Mouse (Mus musculus) brain, embryonic 14.5 days (tissue): ENCODE data around the gene Negr1. TPM values are rescaled to one million over a fixed set of nuclear protein-coding genes. Genes with fewer than 3 reads are reported as not detected.

Experiments
- DNase-seq: peaks from one replicate; pipeline ENCODE4 v3.0.0-alpha.2; 2011; ENCODE audit warnings: low read depth
- CTCF ChIP-seq: fragments of 200-500 bp; IDR thresholded peaks from 2 replicates; pipeline ENCODE4 v1.5.1; 2012; ENCODE audit warnings: inconsistent platforms, mild to moderate bottlenecking, moderate library complexity, borderline replicate concordance; ENCODE audit not compliant: insufficient read depth, insufficient read length; ENCODE audit errors: extremely low read depth
- POLR2A ChIP-seq: fragments of 200-500 bp; IDR thresholded peaks from 2 replicates; pipeline ENCODE4 v1.6.1; 2012; ENCODE audit warnings: mild to moderate bottlenecking, inconsistent platforms, borderline replicate concordance; ENCODE audit not compliant: poor library complexity, insufficient read depth, insufficient read length, severe bottlenecking; ENCODE audit errors: extremely low read depth
- polyA plus RNA-seq: library from polyadenylated mRNA; depleted of rRNA; stranded (reverse); fragments of >200 nt; gene quantifications from 2 replicates; pipeline ENCODE4 v1.2.3, GENCODE M21; 2012

The Negr1 gene
- polyA plus RNA-seq, 1 experiment = 61.0 TPM

DNA sequence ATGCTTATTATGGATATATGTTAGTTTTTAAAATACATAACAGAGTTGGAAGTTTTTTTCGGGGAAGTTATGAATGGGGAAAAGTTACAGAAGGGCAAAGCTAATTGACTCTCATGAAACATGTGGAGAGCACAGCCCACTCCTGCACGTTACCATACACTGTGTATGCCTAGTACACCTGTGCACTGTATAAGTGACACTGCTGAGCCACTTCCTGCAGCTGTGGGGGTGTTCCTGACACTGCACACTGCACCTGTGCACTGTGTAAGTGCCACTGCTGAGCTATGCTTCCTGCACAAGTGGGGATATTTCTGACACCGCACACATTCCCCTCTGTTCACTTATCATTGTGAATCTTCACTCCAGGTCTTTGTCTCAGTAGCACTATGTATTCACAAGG, 261.4 kb downstream of the Negr1 start:
- TF ChIP-seq CTCF = no peak
- TF ChIP-seq POLR2A = no peak
- no peak for DNase-seq

DNA sequence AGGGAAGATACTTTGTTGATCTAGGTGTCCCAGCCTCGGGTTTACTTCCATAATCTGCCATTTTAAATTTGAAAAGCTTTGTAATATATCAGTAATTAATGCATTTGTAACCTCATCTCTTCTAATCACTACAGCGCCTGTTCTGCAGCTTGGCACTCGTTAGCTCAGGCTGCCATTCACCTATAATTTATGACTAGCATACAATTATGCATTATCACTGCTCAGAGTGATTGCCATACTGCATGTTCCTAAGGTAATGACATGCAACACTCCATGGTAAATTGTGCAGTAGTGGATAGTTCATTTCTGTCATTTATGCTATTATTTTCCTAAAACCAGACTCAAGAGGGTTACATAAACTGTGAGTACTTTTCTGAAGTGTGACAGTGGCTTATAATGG, 272.3 kb downstream of the Negr1 start:
- no peak for TF ChIP-seq CTCF
- no peak for TF ChIP-seq POLR2A
- peak; percentile 60 for DNase-seq

DNA sequence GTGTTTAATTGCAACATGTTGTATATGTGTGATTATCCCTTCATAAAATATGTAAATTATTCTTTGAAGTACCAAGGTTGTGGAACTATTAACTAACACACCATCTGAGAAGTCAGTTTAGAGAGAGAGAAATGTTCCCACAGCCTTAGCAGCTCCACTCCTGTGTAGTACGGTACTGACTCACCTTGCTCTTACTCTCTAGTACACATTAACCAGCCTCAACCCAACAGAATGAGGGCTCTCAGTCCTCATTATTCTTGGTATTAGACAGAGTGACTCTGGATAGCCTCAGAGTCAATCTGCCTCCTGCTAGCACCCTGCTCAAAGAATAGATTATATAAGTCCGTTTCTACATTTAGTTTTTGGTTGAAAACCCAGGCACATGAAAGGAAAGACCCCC, 277.0 kb downstream of the Negr1 start:
- TF ChIP-seq CTCF (no peak), POLR2A (no peak)
- no peak for DNase-seq

DNA sequence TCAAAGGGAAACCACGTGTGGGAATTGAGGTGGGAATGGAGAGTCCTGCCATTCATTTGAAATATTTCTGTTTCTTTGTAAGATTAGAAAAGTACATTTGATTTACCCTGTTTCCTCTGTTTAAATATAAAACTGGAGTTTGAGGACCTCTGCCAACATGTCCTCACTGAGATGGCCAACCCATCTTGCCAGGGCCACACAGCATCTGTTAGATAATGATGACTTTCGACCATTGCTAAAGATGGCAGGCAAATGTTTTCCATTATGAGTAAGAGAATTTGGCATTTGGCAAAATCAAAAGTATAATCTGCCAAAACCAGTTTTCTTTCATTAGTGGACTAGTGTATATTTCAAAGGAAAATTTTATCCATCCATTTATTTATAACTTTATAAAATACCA, 286.8 kb downstream of the Negr1 start:
- no peak for DNase-seq
- TF ChIP-seq POLR2A (no peak), CTCF (no peak)

DNA sequence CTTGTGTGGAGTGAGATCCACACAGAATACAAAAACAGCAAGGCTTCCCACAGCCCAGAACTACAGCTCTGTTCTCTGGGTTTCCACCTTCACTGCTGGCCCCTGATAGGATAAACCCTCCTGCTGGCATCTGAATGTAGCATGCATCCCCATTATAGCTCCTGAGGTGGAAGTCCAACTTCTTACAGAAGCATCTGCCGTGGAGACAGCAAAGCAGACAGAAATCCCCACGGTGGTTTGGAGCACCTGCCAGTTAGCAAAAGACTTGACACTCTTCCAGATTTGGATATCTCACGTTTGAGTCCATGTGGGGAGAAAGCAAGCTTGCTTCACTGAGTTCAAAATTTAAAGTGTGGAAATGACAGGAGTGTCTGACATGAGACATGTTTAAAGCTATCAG, 290.3 kb downstream of the Negr1 start:
- TF ChIP-seq CTCF = no peak
- no peak for TF ChIP-seq POLR2A
- DNase-seq = peak; percentile 43

DNA sequence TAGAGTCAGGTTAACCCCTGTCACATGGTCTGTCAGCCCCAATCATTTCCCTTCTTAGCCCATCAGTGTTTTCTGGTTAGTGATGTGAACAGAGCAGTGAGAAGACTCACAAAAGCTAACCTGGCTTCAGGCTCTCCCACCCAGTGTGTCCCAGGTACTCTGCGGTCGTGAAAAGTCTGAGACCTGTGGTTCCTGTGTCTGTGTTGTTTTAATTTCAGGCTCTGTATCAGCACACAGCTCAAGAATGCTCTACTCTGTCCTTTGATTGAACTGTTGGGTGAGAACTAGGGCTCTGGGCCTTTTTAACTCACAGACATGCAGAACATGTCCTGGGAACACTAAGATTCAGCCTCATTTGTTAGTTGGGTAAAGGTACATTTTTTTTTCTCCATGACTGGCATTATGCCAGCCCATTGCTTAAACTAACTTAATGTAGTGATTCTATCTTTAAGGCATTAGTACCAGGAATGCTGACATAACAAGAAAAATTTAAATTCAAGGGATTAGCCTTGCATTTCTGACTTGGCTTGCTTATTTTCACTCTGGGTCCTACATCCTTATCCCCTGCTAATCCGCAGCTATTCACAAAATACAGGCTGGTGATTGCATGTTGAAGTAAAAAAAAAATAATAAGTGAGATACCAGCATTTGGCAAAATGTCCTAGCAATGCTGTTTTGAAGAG, 308.8 kb downstream of the Negr1 start:
- TF ChIP-seq CTCF (no peak), POLR2A (no peak)
- peak; percentile 82 for DNase-seq

DNA sequence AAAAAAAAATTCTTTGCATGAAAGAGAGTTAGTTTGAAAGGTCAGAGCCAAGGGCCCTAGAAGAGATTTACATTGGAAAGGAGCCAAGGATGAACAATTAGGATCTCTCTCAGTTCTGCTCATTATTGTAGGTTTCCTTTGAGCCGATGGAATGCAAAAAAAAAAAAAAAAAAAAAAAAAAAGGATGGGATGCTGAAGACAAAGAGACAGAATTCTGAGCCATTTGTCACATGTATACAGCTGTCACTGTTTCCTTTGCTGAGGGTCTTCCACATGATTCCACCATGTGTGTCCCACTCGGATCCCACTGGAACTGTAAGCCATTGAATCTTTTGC, 309.3 kb downstream of the Negr1 start:
- no peak for DNase-seq
- TF ChIP-seq POLR2A = no peak
- TF ChIP-seq CTCF = no peak

DNA sequence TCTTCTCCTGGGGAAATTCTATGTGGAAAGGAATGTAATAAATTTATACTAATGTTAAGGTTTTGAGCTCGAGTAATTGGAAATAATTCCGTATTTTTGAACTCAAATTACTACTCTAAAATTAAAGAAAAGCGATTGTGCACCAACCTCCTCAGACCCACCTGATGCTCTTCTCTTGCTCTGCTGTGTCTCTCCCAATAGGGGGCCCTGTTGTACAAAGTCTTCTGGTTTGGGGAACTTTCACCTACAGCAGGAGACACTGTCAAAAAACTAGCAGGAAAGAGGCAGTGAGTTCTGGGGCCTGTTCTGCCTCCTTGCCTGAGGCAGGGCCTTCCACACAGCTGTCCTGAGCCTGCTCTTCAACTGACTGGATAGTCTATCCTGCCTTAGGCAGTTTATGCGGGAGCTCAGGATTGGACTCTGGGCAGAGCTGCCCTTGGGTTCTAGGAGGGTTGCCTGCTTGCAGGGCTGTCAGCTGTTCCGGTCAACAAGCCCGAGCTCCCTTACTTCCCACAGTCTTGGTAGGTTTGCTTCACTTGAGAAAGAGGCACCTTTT, 310.1 kb downstream of the Negr1 start:
- TF ChIP-seq CTCF (no peak), POLR2A (no peak)
- no peak for DNase-seq

DNA sequence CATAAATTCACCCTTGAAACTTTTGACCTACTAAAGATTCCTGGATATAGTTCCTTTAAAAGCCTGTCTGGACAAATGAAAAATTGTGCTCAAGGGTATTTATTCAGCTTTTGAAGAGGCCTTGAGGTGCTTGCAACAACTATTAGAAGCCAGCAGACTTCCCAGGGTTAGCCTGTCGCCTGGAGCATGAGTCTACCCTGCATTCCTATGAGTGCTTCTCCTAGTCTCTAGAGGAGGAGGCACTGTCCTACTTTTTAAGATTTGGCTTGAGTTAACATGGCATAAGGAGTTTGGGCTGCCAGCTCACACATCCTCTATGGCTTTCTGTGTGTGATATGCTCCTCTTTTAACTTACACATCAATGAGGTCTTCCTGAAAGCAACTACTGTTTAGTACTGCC, 315.0 kb downstream of the Negr1 start:
- TF ChIP-seq CTCF (no peak), POLR2A (no peak)

DNA sequence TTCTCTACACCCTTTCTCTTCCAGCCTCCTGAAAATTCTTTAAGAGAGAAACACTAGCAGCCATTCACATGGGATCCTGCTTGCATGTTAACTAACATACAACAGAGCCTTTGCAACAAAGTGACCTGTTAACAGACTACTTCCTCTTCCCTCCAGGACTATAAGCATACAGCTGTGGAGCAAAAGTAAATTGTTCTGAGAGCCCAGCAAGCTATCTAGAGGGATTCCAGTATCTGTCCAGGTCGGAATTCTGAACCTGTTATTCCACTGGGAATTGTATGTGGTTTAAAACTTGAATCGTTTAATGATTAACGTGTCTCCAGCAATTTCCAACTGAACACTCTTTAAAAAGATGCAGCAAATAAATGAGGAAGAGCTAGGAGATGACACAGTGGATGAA, 320.5 kb downstream of the Negr1 start:
- no peak for TF ChIP-seq CTCF
- TF ChIP-seq POLR2A = no peak
- no peak for DNase-seq

More for the DNA sequence above, 315.0 kb downstream of the Negr1 start:
- no peak for DNase-seq

DNA sequence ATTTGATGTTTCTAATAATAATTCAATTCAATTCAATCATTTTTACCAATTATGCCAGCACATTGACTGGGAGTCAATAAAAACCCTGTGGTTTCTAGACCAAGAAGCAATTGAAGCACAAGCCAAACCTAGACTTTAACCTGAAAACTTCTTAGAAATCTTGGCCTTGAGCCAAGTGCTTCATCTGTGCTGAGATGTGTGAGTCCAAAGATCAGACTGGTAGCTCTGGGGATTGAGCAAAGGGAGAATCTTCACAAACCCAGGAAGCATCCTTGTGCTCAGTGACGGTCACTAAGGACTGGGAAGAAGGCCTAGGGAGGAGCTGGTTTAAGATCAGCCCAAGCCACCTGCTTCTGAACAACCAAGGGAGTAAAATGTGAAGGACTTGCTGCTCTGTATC, 322.3 kb downstream of the Negr1 start:
- no peak for TF ChIP-seq POLR2A
- no peak for TF ChIP-seq CTCF
- no peak for DNase-seq

DNA sequence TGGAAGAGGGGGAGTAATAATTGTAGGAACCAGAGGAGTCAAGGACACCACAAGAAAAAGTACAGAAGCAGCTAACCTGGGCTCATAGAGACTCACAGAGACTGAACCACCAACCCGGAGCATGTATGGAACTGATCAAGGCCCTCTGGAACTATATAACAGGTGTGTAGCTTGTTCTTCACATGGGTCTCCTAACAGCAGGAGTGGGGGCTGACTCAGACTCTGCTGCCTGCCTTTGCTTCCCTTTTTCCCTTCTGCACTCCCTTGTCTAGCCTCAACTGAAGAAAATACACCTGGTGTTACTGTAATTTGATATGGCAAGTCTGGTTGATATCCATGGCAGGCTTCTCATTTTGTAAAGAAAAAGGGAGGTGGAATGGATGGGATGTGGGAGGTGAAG, 324.1 kb downstream of the Negr1 start:
- TF ChIP-seq POLR2A = no peak
- no peak for TF ChIP-seq CTCF
- DNase-seq = no peak
